Mouse (Mus musculus): ENCODE results near the gene Nupl2. TPM values are rescaled to one million over a fixed set of nuclear protein-coding genes. Genes with fewer than 3 reads are reported as not detected.
A peak's percentile ranks its signal among the peaks of the same experiment; 100 is the strongest.

Gene Nupl2
- polyA plus RNA-seq (2012; rRNA removed), result 1.4 and 2.5 TPM in 2 replicates

- WGBS, result under 1% methylated on average over 52 of the region's 52 CpGs
- TF ChIP-seq POLR2A (IDR thresholded peaks at IDR 0.05; ENCODE audit: low read depth, low read length) (no peak), CTCF (IDR thresholded peaks at IDR 0.05; ENCODE audit: extremely low read depth, insufficient read length, insufficient replicate concordance, low read depth, low read length) (no peak)
- H3K27ac ChIP-seq (ENCODE audit: insufficient read depth, low read depth, low read length), result no peak within 1 kb of the TSS
Measured at GRCm38 (mm10) chr5:24164789-24165445, at the start of gene Nupl2. TSS of gene Nupl2 (plus strand) at chr5:24164963.

DNA sequence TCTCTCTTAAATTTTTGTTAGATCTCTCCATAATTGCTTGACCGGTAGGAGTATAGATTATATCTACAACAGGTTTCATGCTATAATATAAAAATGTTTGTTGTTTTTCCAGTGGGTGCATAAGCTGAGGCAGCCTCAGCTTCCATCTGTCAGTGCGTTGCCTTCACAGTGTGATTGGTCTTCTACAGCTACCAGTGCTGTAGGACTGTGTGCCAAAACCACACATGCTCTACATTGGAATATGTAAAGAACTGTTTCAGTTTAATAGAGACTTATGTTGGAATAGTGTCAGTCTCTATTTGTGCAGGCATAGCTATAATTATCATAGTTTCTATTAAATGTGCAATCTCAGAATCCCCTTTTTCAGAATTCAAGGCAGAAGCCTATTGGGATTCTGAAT lies 42.5 kb upstream of the Nupl2 start:
- Histone ChIP-seq H3K4me3 (ENCODE audit: low read depth, low read length) (no peak overlapping the region), H3K4me1 (ENCODE audit: control insufficient read depth, insufficient read depth, insufficient read length, low read length) (no peaks in the 10 kb centered on the region), H3K27me3 (ENCODE audit: control insufficient read depth, insufficient read depth, low read length) (no peaks in the 10 kb centered on the region), H3K36me3 (ENCODE audit: control insufficient read depth, insufficient read depth, low read length) (no peaks in the 10 kb centered on the region), H3K27ac (ENCODE audit: insufficient read depth, low read depth, low read length) (no peak overlapping the region)
- TF ChIP-seq POLR2A (IDR thresholded peaks at IDR 0.05; ENCODE audit: low read depth, low read length), result no peak
- TF ChIP-seq CTCF (IDR thresholded peaks at IDR 0.05; ENCODE audit: extremely low read depth, insufficient read length, insufficient replicate concordance, low read depth, low read length), result no peak
- 95% methylated on average over 2 of the region's 2 CpGs for WGBS

More at GRCm38 (mm10) chr5:24164789-24165445, at the start of gene Nupl2:
- H3K36me3 ChIP-seq (ENCODE audit: control insufficient read depth, insufficient read depth, low read length), result peaks cover 9% of the 10 kb centered on the region; the same call in 1 of the 2 replicates
- no peaks in the 10 kb centered on the region for H3K27me3 ChIP-seq (ENCODE audit: control insufficient read depth, insufficient read depth, low read length)
- no peaks in the 10 kb centered on the region; the same call in 1 of the 2 replicates for H3K4me1 ChIP-seq (ENCODE audit: control insufficient read depth, insufficient read depth, insufficient read length, low read length)
- peak within 1 kb of the TSS; percentile 93 for H3K4me3 ChIP-seq (ENCODE audit: low read depth, low read length)

GRCm38 (mm10) chr5:24124175-24124574 lies 40.6 kb upstream of the Nupl2 start:
- Histone ChIP-seq H3K27me3 (ENCODE audit: control insufficient read depth, insufficient read depth, low read length) (no peaks in the 10 kb centered on the region), H3K4me1 (ENCODE audit: control insufficient read depth, insufficient read depth, insufficient read length, low read length) (no peaks in the 10 kb centered on the region), H3K4me3 (ENCODE audit: low read depth, low read length) (no peak overlapping the region), H3K36me3 (ENCODE audit: control insufficient read depth, insufficient read depth, low read length) (no peaks in the 10 kb centered on the region), H3K27ac (ENCODE audit: insufficient read depth, low read depth, low read length) (no peak overlapping the region)
- TF ChIP-seq POLR2A (IDR thresholded peaks at IDR 0.05; ENCODE audit: low read depth, low read length), result no peak
- TF ChIP-seq CTCF (IDR thresholded peaks at IDR 0.05; ENCODE audit: extremely low read depth, insufficient read length, insufficient replicate concordance, low read depth, low read length), result no peak
- 100% methylated on average over 1 of the region's 1 CpGs for WGBS

- no peaks in the 10 kb centered on the region for H3K4me1 ChIP-seq (ENCODE audit: control insufficient read depth, insufficient read depth, insufficient read length, low read length)
- WGBS, result 80% methylated on average over 3 of the region's 3 CpGs
- no peak overlapping the region for H3K27ac ChIP-seq (ENCODE audit: insufficient read depth, low read depth, low read length)
- no peak for TF ChIP-seq POLR2A (IDR thresholded peaks at IDR 0.05; ENCODE audit: low read depth, low read length)
- no peak for TF ChIP-seq CTCF (IDR thresholded peaks at IDR 0.05; ENCODE audit: extremely low read depth, insufficient read length, insufficient replicate concordance, low read depth, low read length)
- H3K4me3 ChIP-seq (ENCODE audit: low read depth, low read length), result no peak overlapping the region
- H3K36me3 ChIP-seq (ENCODE audit: control insufficient read depth, insufficient read depth, low read length), result no peaks in the 10 kb centered on the region
- no peaks in the 10 kb centered on the region for H3K27me3 ChIP-seq (ENCODE audit: control insufficient read depth, insufficient read depth, low read length)
Measured at GRCm38 (mm10) chr5:24124579-24125276, 40.0 kb upstream of the Nupl2 start.

DNA sequence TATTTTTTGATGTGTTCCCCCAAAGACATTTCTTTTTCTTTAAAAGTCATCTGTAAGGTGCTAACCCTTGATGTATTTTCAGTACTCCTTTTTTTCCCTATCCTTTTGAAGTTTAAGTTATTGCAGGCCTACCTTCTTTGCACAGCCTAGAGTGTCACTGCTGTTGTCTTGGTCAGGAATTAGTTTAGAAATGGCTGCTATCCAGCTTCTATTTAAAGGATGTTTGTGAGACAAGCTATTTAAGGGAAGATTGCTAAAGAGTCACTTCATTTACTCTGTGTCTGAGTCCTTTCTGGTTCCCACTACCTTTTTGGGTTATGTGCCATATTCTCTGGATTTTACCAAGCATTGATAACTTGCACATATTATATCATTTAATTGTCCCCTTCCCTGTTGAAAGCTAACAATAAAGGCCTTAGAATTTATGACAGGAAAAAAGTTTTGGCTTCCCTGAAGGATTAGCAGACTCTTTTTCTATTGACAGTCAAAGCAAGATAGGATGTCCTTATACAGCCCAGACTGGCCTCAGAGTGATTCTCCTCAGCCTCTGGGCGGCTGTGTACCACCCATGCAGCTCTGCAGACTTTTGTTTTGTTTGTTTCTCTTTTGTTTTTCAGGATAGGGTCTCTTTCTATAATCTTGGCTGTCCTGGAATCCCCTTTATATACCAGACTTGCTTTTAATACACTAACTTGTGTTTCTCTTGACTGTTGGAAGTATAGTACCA lies 38.7 kb upstream of the Nupl2 start:
- H3K27ac ChIP-seq (ENCODE audit: insufficient read depth, low read depth, low read length), result no peak overlapping the region
- no peak for TF ChIP-seq CTCF (IDR thresholded peaks at IDR 0.05; ENCODE audit: extremely low read depth, insufficient read length, insufficient replicate concordance, low read depth, low read length)
- no peak for TF ChIP-seq POLR2A (IDR thresholded peaks at IDR 0.05; ENCODE audit: low read depth, low read length)
- H3K4me3 ChIP-seq (ENCODE audit: low read depth, low read length), result no peak overlapping the region
- no peaks in the 10 kb centered on the region for H3K4me1 ChIP-seq (ENCODE audit: control insufficient read depth, insufficient read depth, insufficient read length, low read length)
- H3K36me3 ChIP-seq (ENCODE audit: control insufficient read depth, insufficient read depth, low read length), result no peaks in the 10 kb centered on the region
- 85% methylated on average over 1 of the region's 1 CpGs for WGBS
- no peaks in the 10 kb centered on the region for H3K27me3 ChIP-seq (ENCODE audit: control insufficient read depth, insufficient read depth, low read length)

- 83% methylated on average over 4 of the region's 4 CpGs for WGBS
- Histone ChIP-seq H3K4me3 (ENCODE audit: low read depth, low read length) (no peak overlapping the region), H3K4me1 (ENCODE audit: control insufficient read depth, insufficient read depth, insufficient read length, low read length) (no peaks in the 10 kb centered on the region), H3K36me3 (ENCODE audit: control insufficient read depth, insufficient read depth, low read length) (no peaks in the 10 kb centered on the region), H3K27ac (ENCODE audit: insufficient read depth, low read depth, low read length) (no peak overlapping the region), H3K27me3 (ENCODE audit: control insufficient read depth, insufficient read depth, low read length) (no peaks in the 10 kb centered on the region)
- TF ChIP-seq CTCF (IDR thresholded peaks at IDR 0.05; ENCODE audit: extremely low read depth, insufficient read length, insufficient replicate concordance, low read depth, low read length) (no peak), POLR2A (IDR thresholded peaks at IDR 0.05; ENCODE audit: low read depth, low read length) (no peak)
Measured at GRCm38 (mm10) chr5:24126967-24127366, 37.8 kb upstream of the Nupl2 start.

- peaks cover 7% of the 10 kb centered on the region for H3K36me3 ChIP-seq (ENCODE audit: control insufficient read depth, insufficient read depth, low read length)
- H3K4me3 ChIP-seq (ENCODE audit: low read depth, low read length), result no peak overlapping the region
- no peak overlapping the region for H3K27ac ChIP-seq (ENCODE audit: insufficient read depth, low read depth, low read length)
- no peak for TF ChIP-seq CTCF (IDR thresholded peaks at IDR 0.05; ENCODE audit: extremely low read depth, insufficient read length, insufficient replicate concordance, low read depth, low read length)
- TF ChIP-seq POLR2A (IDR thresholded peaks at IDR 0.05; ENCODE audit: low read depth, low read length), result no peak
- WGBS, result 83% methylated on average over 5 of the region's 5 CpGs
- H3K27me3 ChIP-seq (ENCODE audit: control insufficient read depth, insufficient read depth, low read length), result no peaks in the 10 kb centered on the region
- H3K4me1 ChIP-seq (ENCODE audit: control insufficient read depth, insufficient read depth, insufficient read length, low read length), result no peaks in the 10 kb centered on the region
Measured at GRCm38 (mm10) chr5:24146964-24147363, 17.8 kb upstream of the Nupl2 start.
